Mouse (Mus musculus): ENCODE measurements around the gene Flt3. TPM values are rescaled to one million over a fixed set of nuclear protein-coding genes. Genes with fewer than 3 reads are reported as not detected.

Flt3 gene
- polyA plus RNA-seq, 1 experiment from 2014 or later, result 0.04 TPM

- Histone ChIP-seq H3K27me3 (replicated peaks; ENCODE audit: control insufficient read depth, insufficient read depth, low read length) (no peaks in the 10 kb centered on the region), H3K9me3 (replicated peaks; ENCODE audit: control insufficient read depth, low read length) (no peaks in the 10 kb centered on the region), H3K27ac (ENCODE audit: low read depth, low read length) (no peak overlapping the region), H3K9ac (ENCODE audit: low read length) (no peak overlapping the region), H3K4me2 (ENCODE audit: low read length) (no peak overlapping the region), H3K4me3 (ENCODE audit: low read depth, low read length) (no peak overlapping the region), H3K4me1 (ENCODE audit: control insufficient read depth, insufficient read depth, low read length) (0 out of 2 replicates have a peak, but pooled peaks cover under 1% of the 10 kb centered on the region), H3K36me3 (ENCODE audit: control insufficient read depth, insufficient read depth, low read length) (no peaks in the 10 kb centered on the region)
- DNase-seq (ENCODE audit: low spot score) (no peak), ATAC-seq (no peak)
- WGBS, result 34% methylated on average over 6 of the region's 6 CpGs
Measured at GRCm38 (mm10) chr5:147423612-147424011, 23.3 kb upstream of the Flt3 start.

- Histone ChIP-seq H3K9ac (ENCODE audit: low read length) (no peak overlapping the region), H3K27me3 (replicated peaks; ENCODE audit: control insufficient read depth, insufficient read depth, low read length) (no peaks in the 10 kb centered on the region), H3K4me1 (ENCODE audit: control insufficient read depth, insufficient read depth, low read length) (no peaks in the 10 kb centered on the region), H3K4me3 (ENCODE audit: low read depth, low read length) (no peak overlapping the region), H3K27ac (ENCODE audit: low read depth, low read length) (no peak overlapping the region), H3K36me3 (ENCODE audit: control insufficient read depth, insufficient read depth, low read length) (no peaks in the 10 kb centered on the region), H3K4me2 (ENCODE audit: low read length) (no peak overlapping the region), H3K9me3 (replicated peaks; ENCODE audit: control insufficient read depth, low read length) (no peaks in the 10 kb centered on the region)
- ATAC-seq, result no peak
- WGBS, result 58% methylated on average over 10 of the region's 10 CpGs
- no peak for DNase-seq (ENCODE audit: low spot score)
Measured at GRCm38 (mm10) chr5:147418394-147419121, 18.3 kb upstream of the Flt3 start.

- 86% methylated on average over 1 of the region's 1 CpGs for WGBS
- Histone ChIP-seq H3K4me2 (ENCODE audit: low read length) (no peak overlapping the region), H3K4me1 (ENCODE audit: control insufficient read depth, insufficient read depth, low read length) (no peaks in the 10 kb centered on the region), H3K9me3 (replicated peaks; ENCODE audit: control insufficient read depth, low read length) (no peaks in the 10 kb centered on the region), H3K9ac (ENCODE audit: low read length) (no peak overlapping the region), H3K27me3 (replicated peaks; ENCODE audit: control insufficient read depth, insufficient read depth, low read length) (no peaks in the 10 kb centered on the region), H3K36me3 (ENCODE audit: control insufficient read depth, insufficient read depth, low read length) (no peaks in the 10 kb centered on the region), H3K27ac (ENCODE audit: low read depth, low read length) (no peak overlapping the region), H3K4me3 (ENCODE audit: low read depth, low read length) (no peak overlapping the region)
- no peak for ATAC-seq
- DNase-seq (ENCODE audit: low spot score), result no peak
Measured at GRCm38 (mm10) chr5:147417986-147418385, 17.7 kb upstream of the Flt3 start.

GRCm38 (mm10) chr5:147410585-147410984 is 10.3 kb upstream of the Flt3 start:
- Histone ChIP-seq H3K27me3 (replicated peaks; ENCODE audit: control insufficient read depth, insufficient read depth, low read length) (no peaks in the 10 kb centered on the region), H3K9ac (ENCODE audit: low read length) (no peak overlapping the region), H3K4me1 (ENCODE audit: control insufficient read depth, insufficient read depth, low read length) (no peaks in the 10 kb centered on the region), H3K4me2 (ENCODE audit: low read length) (no peak overlapping the region), H3K27ac (ENCODE audit: low read depth, low read length) (no peak overlapping the region), H3K9me3 (replicated peaks; ENCODE audit: control insufficient read depth, low read length) (no peaks in the 10 kb centered on the region), H3K36me3 (ENCODE audit: control insufficient read depth, insufficient read depth, low read length) (no peaks in the 10 kb centered on the region), H3K4me3 (ENCODE audit: low read depth, low read length) (no peak overlapping the region)
- no peak for ATAC-seq
- DNase-seq (ENCODE audit: low spot score), result no peak
- 85% methylated on average over 6 of the region's 6 CpGs for WGBS

GRCm38 (mm10) chr5:147408731-147409130 is 8.4 kb upstream of the Flt3 start:
- Histone ChIP-seq H3K4me1 (ENCODE audit: control insufficient read depth, insufficient read depth, low read length) (no peaks in the 10 kb centered on the region), H3K9ac (ENCODE audit: low read length) (no peak overlapping the region), H3K27ac (ENCODE audit: low read depth, low read length) (no peak overlapping the region), H3K9me3 (replicated peaks; ENCODE audit: control insufficient read depth, low read length) (no peaks in the 10 kb centered on the region), H3K36me3 (ENCODE audit: control insufficient read depth, insufficient read depth, low read length) (no peaks in the 10 kb centered on the region), H3K27me3 (replicated peaks; ENCODE audit: control insufficient read depth, insufficient read depth, low read length) (no peaks in the 10 kb centered on the region), H3K4me2 (ENCODE audit: low read length) (no peak overlapping the region), H3K4me3 (ENCODE audit: low read depth, low read length) (no peak overlapping the region)
- DNase-seq (ENCODE audit: low spot score) (no peak), ATAC-seq (no peak)
- WGBS, result 70% methylated on average over 29 of the region's 29 CpGs

- peaks cover 5% of the 10 kb centered on the region; the same call in 1 of the 2 replicates for H3K27me3 ChIP-seq (replicated peaks; ENCODE audit: control insufficient read depth, insufficient read depth, low read length)
- ATAC-seq (no peak), DNase-seq (ENCODE audit: low spot score) (no peak)
- 88% methylated on average over 5 of the region's 5 CpGs for WGBS
- H3K4me1 ChIP-seq (ENCODE audit: control insufficient read depth, insufficient read depth, low read length), result no peaks in the 10 kb centered on the region
- no peak overlapping the region for H3K9ac ChIP-seq (ENCODE audit: low read length)
- H3K9me3 ChIP-seq (replicated peaks; ENCODE audit: control insufficient read depth, low read length), result no peaks in the 10 kb centered on the region
- H3K4me3 ChIP-seq (ENCODE audit: low read depth, low read length), result no peak overlapping the region
- H3K27ac ChIP-seq (ENCODE audit: low read depth, low read length), result no peak overlapping the region
- no peaks in the 10 kb centered on the region for H3K36me3 ChIP-seq (ENCODE audit: control insufficient read depth, insufficient read depth, low read length)
- no peak overlapping the region for H3K4me2 ChIP-seq (ENCODE audit: low read length)
Measured at GRCm38 (mm10) chr5:147406135-147406534, 5.8 kb upstream of the Flt3 start.

- H3K9me3 ChIP-seq (replicated peaks; ENCODE audit: control insufficient read depth, low read length), result no peaks in the 10 kb centered on the region
- H3K4me2 ChIP-seq (ENCODE audit: low read length), result no peak overlapping the region
- no peak for ATAC-seq
- no peak overlapping the region for H3K27ac ChIP-seq (ENCODE audit: low read depth, low read length)
- no peak overlapping the region for H3K9ac ChIP-seq (ENCODE audit: low read length)
- H3K27me3 ChIP-seq (replicated peaks; ENCODE audit: control insufficient read depth, insufficient read depth, low read length), result peaks cover 32% of the 10 kb centered on the region
- WGBS, result 19% methylated on average over 5 of the region's 5 CpGs
- no peak overlapping the region for H3K4me3 ChIP-seq (ENCODE audit: low read depth, low read length)
- DNase-seq (ENCODE audit: low spot score), result peak; percentile 73
- H3K36me3 ChIP-seq (ENCODE audit: control insufficient read depth, insufficient read depth, low read length), result no peaks in the 10 kb centered on the region
- H3K4me1 ChIP-seq (ENCODE audit: control insufficient read depth, insufficient read depth, low read length), result no peaks in the 10 kb centered on the region
Measured at GRCm38 (mm10) chr5:147402505-147402904, 2.2 kb upstream of the Flt3 start.

- H3K4me2 ChIP-seq (ENCODE audit: low read length), result peak overlapping the region; percentile 69; the same call in 1 of the 2 replicates
- 0 out of 2 replicates have a peak overlapping the region, but pooled peaks have one; percentile 37 for H3K4me3 ChIP-seq (ENCODE audit: low read depth, low read length)
- ATAC-seq (no peak), DNase-seq (ENCODE audit: low spot score) (no peak)
- H3K9me3 ChIP-seq (replicated peaks; ENCODE audit: control insufficient read depth, low read length), result no peaks in the 10 kb centered on the region
- H3K9ac ChIP-seq (ENCODE audit: low read length), result no peak overlapping the region
- peaks cover 32% of the 10 kb centered on the region for H3K27me3 ChIP-seq (replicated peaks; ENCODE audit: control insufficient read depth, insufficient read depth, low read length)
- H3K36me3 ChIP-seq (ENCODE audit: control insufficient read depth, insufficient read depth, low read length), result no peaks in the 10 kb centered on the region
- no peaks in the 10 kb centered on the region for H3K4me1 ChIP-seq (ENCODE audit: control insufficient read depth, insufficient read depth, low read length)
- 28% methylated on average over 11 of the region's 11 CpGs for WGBS
- no peak overlapping the region for H3K27ac ChIP-seq (ENCODE audit: low read depth, low read length)
Measured at GRCm38 (mm10) chr5:147401024-147401423, 735 bp upstream of the Flt3 start.

- no peak for ATAC-seq
- peak overlapping the region; percentile 69 for H3K4me2 ChIP-seq (ENCODE audit: low read length)
- H3K36me3 ChIP-seq (ENCODE audit: control insufficient read depth, insufficient read depth, low read length), result no peaks in the 10 kb centered on the region
- H3K4me3 ChIP-seq (ENCODE audit: low read depth, low read length), result peak overlapping the region; percentile 37
- peak overlapping the region; percentile 43 for H3K9ac ChIP-seq (ENCODE audit: low read length)
- whole genome bisulfite sequencing, result 2% methylated on average over 17 of the region's 17 CpGs
- no peak overlapping the region for H3K27ac ChIP-seq (ENCODE audit: low read depth, low read length)
- no peaks in the 10 kb centered on the region for H3K9me3 ChIP-seq (replicated peaks; ENCODE audit: control insufficient read depth, low read length)
- peaks cover 32% of the 10 kb centered on the region for H3K27me3 ChIP-seq (replicated peaks; ENCODE audit: control insufficient read depth, insufficient read depth, low read length)
- no peak for DNase-seq (ENCODE audit: low spot score)
- no peaks in the 10 kb centered on the region for H3K4me1 ChIP-seq (ENCODE audit: control insufficient read depth, insufficient read depth, low read length)
Measured at GRCm38 (mm10) chr5:147400505-147400979, 253 bp upstream of the Flt3 start.
